Mouse (Mus musculus) midbrain, embryonic 12.5 days (tissue): ENCODE results near the gene Efcab12. TPM values are rescaled to one million over a fixed set of nuclear protein-coding genes. Genes with fewer than 3 reads are reported as not detected.

Source experiments
- ATAC-seq: fragments of 200-750 bp; cut with Nextera tagmentation; 2 replicates; pipeline ENCODE4 v1.8.0; 2017; ENCODE audit warnings: low read depth, moderate TSS enrichment, moderate library complexity; ENCODE audit not compliant: low FRiP score
- H3K27ac ChIP-seq: fragments of 300-500 bp; sonication (generic); replicated peaks from 2 replicates; pipeline ENCODE4 v1.5.1; 2016; ENCODE audit warnings: mild to moderate bottlenecking
- H3K27me3 ChIP-seq: fragments of 300-500 bp; sonication (generic); 2 replicates; pipeline ENCODE4 v1.6.1; 2016; ENCODE audit warnings: mild to moderate bottlenecking
- H3K36me3 ChIP-seq: fragments of 300-500 bp; sonication (generic); 2 replicates; pipeline ENCODE4 v1.6.1; 2016
- H3K4me1 ChIP-seq: fragments of 300-500 bp; sonication (generic); 2 replicates; pipeline ENCODE4 v1.6.1; 2016
- H3K4me2 ChIP-seq: fragments of 300-500 bp; sonication (generic); replicated peaks from 2 replicates; pipeline ENCODE4 v1.6.1; 2016; ENCODE audit warnings: mild to moderate bottlenecking, moderate library complexity
- H3K4me3 ChIP-seq: fragments of 300-500 bp; sonication (generic); 2 replicates; pipeline ENCODE4 v1.5.1; 2016; ENCODE audit warnings: mild to moderate bottlenecking
- H3K9ac ChIP-seq: fragments of 300-500 bp; sonication (generic); replicated peaks from 2 replicates; pipeline ENCODE4 v1.6.1; 2016; ENCODE audit warnings: mild to moderate bottlenecking, moderate library complexity
- H3K9me3 ChIP-seq: fragments of 300-500 bp; sonication (generic); 2 replicates; pipeline ENCODE4 v1.6.1; 2016; ENCODE audit warnings: mild to moderate bottlenecking
- WGBS: fragments of 180-500 bp; shearing (Covaris S2); methylation state at CpG from one replicate; pipeline ENCODE4 v1.1.7; 2016; 5-methylcytosine and 5-hydroxymethylcytosine counted together
- polyA plus RNA-seq: library from polyadenylated mRNA; unstranded; fragments of >200 nt; fragmentation: Nextera tagmentation; extraction: Ambion mirVana; gene quantifications from 2 replicates; pipeline ENCODE4 v1.2.1, GENCODE M21; 2016

Gene Efcab12
- polyA plus RNA-seq, 1 experiment from 2014 or later, result 2.1 TPM

DNA sequence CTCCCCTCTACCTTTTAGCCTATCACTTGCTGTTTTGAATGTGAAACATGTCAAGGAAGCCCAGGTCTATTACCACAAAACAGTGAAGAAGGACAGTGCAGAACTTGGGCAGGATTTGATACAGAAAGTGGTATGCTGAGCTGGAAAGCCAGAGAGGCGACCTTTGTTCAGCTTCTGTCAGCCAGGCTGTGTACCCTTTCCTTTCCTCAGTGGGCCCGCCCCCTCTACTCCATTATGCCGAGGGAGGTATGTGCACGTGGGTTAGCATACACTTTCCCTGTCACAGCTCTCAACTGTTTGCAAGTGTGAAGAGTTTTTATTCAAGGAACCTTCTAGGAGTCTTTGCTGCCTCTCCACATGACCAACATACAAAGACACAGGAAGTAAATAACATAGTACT, 21.0 kb upstream of the Efcab12 start:
- ATAC-seq, result no peak
- Histone ChIP-seq H3K4me3 (no peak overlapping the region), H3K27ac (no peak overlapping the region), H3K4me1 (peaks cover 5% of the 10 kb centered on the region; the same call in 1 of the 2 replicates), H3K27me3 (no peaks in the 10 kb centered on the region), H3K36me3 (0 out of 2 replicates have a peak, but pooled peaks cover 3% of the 10 kb centered on the region), H3K4me2 (no peak overlapping the region), H3K9ac (no peak overlapping the region), H3K9me3 (no peaks in the 10 kb centered on the region)
- whole genome bisulfite sequencing, result 63% methylated on average over 4 of the region's 4 CpGs

DNA sequence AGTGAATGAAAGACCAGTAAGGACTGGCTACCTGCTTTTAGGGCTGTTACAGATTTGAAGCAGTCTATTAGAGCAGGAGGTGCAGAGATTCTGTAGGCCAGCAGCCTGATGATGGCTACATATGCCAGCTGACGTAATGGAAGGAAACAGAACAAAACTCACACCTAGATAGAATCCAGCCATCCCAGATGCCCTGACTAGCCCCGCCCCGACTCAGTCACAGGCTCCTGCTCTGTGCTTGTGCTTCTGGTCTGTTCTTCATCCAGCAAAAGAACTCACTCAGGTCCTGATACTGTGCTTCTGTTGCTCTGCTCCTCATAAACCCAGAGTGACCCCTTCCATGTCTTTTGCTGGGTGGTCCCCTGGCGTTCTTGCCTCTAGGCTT, 18.1 kb upstream of the Efcab12 start:
- Histone ChIP-seq H3K27ac (no peak overlapping the region), H3K27me3 (no peaks in the 10 kb centered on the region), H3K4me3 (no peak overlapping the region), H3K4me1 (peaks cover 20% of the 10 kb centered on the region), H3K9ac (no peak overlapping the region), H3K9me3 (no peaks in the 10 kb centered on the region), H3K36me3 (no peaks in the 10 kb centered on the region), H3K4me2 (no peak overlapping the region)
- WGBS, result 87% methylated on average over 4 of the region's 4 CpGs
- no peak for ATAC-seq

DNA sequence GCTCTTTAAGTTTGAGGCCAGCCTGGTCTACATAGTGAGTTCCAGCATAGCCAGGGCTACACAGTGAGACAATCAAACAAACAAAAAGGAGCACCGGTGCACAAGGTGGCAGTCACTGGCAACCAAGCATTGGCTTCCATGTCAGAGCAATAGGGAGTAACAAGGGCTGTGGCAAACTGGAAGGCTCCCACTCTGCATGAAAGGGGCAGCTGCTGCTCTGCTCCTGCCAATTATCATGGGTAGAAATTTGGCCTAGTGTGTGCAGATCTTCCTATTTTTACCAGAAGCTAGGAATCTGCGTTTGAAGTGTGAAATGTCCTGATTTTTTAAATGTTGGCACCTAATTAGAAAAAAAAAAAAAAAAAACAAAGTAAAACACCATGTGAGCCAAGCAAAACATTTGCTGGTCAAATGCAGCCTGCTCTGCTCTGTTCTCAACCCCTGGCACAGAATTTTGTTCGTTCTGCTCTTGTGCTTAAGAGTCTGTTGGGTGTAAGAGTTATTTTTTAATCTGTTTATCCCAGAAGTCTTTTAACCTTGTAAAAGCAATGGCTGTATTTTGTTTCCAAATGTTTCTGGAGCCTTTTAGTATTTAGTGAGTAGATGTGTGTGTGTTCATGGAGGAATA, 17.6 kb upstream of the Efcab12 start:
- no peaks in the 10 kb centered on the region for H3K27me3 ChIP-seq
- no peak for ATAC-seq
- no peaks in the 10 kb centered on the region for H3K9me3 ChIP-seq
- no peak overlapping the region for H3K27ac ChIP-seq
- H3K9ac ChIP-seq, result no peak overlapping the region
- 86% methylated on average over 3 of the region's 3 CpGs for WGBS
- H3K4me1 ChIP-seq, result peaks cover 21% of the 10 kb centered on the region
- no peak overlapping the region for H3K4me3 ChIP-seq
- H3K4me2 ChIP-seq, result no peak overlapping the region
- no peaks in the 10 kb centered on the region for H3K36me3 ChIP-seq

DNA sequence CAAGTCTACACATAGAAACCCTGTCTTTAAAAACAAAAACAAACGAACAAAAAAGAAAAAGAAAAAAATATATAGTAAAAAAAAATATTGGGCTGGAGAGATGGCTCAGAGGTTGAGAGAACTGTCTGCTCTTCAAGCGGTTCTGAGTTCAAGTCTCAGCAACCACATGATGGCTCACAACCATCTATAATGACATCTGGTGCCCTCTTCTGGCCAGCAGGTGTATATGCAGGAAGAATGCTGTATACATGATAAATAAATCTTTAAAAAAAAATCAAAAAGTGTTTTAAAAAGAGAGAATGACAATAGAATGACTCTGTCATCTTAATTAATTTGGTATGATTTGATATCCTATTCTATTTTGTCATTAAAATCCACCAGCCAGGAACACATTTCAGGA, 16.2 kb upstream of the Efcab12 start:
- no peaks in the 10 kb centered on the region for H3K27me3 ChIP-seq
- H3K4me1 ChIP-seq, result peaks cover 21% of the 10 kb centered on the region
- H3K36me3 ChIP-seq, result 0 out of 2 replicates have a peak, but pooled peaks cover 4% of the 10 kb centered on the region
- WGBS, result 68% methylated on average over 2 of the region's 2 CpGs
- no peaks in the 10 kb centered on the region for H3K9me3 ChIP-seq
- ATAC-seq, result no peak
- H3K4me2 ChIP-seq, result no peak overlapping the region
- no peak overlapping the region for H3K9ac ChIP-seq
- no peak overlapping the region for H3K4me3 ChIP-seq
- no peak overlapping the region for H3K27ac ChIP-seq

DNA sequence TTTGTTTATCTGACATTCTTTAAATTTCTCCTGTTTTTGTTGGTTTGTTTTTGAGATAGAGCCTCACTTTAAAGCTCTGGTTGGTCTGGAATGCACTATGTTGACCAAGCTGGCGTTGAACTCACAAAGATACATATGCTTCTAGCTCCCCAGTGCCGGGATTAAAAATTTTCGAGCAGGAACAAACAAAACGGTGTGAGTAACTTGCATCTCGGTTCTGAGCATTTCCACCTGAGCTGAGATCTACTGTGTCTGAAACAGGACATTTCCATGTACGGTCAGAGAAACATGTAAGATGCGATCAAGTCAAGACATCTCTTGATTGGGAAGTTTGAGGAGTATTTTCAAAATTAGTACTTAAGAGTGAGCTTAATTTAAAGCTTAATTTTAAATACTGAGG, 15.8 kb upstream of the Efcab12 start:
- peak overlapping the region; percentile 54 for H3K4me2 ChIP-seq

DNA sequence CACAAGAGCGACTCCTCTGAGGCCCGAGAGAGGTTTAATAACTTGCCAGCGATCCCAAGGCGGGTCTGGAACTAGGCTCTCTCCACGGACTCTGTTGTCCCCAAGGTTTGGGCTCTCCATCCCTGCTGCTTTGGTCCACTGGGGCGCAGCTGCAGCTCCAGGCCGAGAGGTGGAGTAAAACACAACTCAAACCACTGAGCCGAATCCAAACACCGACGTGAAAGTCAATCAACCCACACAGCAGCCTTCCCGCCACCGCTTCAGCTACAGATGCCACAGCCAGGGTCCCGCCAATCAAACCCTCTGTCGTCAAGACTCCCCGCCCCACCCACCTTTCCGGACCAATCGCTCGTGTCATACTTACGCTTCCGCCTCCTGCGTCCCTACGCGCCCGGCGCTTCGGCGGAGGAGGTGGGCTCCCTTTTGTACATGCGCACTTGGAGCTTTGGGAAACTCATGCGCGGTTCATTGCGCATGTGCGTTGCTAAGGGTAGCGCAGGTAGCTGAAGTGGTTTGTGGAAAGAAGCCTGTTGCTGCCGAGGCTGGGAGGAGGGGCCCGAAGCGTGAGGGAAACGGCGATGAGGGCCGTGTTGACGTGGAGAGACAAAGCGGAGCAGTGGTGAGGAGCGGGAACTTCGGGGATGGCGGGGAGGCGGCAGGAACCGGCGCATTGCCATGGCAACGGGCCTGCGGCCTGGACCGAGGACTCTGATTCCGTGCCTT, 15.0 kb upstream of the Efcab12 start, which contains the start of the genes Mbd4 and Ift122:
Mbd4 (minus strand) TSS at position 281 of the 723 bp plus-strand sequence.
Ift122 (plus strand) TSS at position 380 of the 723 bp plus-strand sequence.
- Histone ChIP-seq H3K4me3 (peak within 1 kb of the TSS; percentile 50), H3K36me3 (peaks cover 15% of the 10 kb centered on the region), H3K4me1 (peaks cover 21% of the 10 kb centered on the region), H3K27me3 (no peaks in the 10 kb centered on the region), H3K9ac (peak within 1 kb of the TSS; percentile 69), H3K9me3 (no peaks in the 10 kb centered on the region), H3K27ac (peak within 1 kb of the TSS; percentile 86), H3K4me2 (peak within 1 kb of the TSS; percentile 73)
- peak; percentile 98 for ATAC-seq
- under 1% methylated on average over 51 of the region's 51 CpGs for WGBS

More for the DNA sequence above, 15.8 kb upstream of the Efcab12 start:
- no peaks in the 10 kb centered on the region for H3K27me3 ChIP-seq
- peak overlapping the region; percentile 86 for H3K27ac ChIP-seq
- H3K9me3 ChIP-seq, result no peaks in the 10 kb centered on the region
- H3K9ac ChIP-seq, result peak overlapping the region; percentile 68
- H3K4me3 ChIP-seq, result peak overlapping the region; percentile 50
- H3K36me3 ChIP-seq, result peaks cover 8% of the 10 kb centered on the region
- 44% methylated on average over 7 of the region's 7 CpGs for WGBS
- ATAC-seq, result 0 out of 2 replicates have a peak, but pooled peaks have one; percentile 0
- peaks cover 21% of the 10 kb centered on the region for H3K4me1 ChIP-seq

DNA sequence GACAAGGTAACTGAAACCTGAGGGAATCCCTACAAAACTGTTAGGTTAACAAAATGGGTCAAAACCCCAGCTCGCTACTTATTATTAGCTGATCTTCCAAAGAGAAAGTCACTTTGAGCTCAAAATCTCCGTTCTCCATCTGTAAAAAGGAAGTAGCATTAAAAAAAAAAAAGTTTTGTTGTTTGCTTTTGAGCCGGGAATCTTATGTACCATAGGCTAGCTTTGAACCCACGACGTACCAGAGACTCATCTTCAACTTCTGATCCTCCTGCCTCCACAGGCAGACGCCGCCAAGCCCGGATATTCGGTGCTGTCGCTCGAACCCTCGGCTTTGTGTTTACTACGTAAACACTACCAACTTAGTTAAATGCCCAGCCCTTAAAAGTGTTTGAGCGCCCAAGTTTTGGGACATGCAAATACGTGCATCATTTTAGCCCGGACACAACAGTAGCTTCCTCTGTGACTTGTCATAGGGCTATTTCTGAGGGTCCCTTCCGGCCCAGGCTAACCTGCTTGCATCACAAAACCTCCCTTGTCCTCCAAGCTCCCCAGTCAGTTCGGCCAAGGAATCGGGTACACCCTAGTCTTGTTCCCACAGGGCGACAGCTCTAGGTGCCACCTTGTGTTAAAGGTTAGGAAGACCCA, 14.4 kb upstream of the Efcab12 start:
- Histone ChIP-seq H3K4me3 (peak overlapping the region; percentile 50), H3K9me3 (no peaks in the 10 kb centered on the region), H3K4me1 (peaks cover 21% of the 10 kb centered on the region), H3K36me3 (peaks cover 19% of the 10 kb centered on the region), H3K9ac (peak overlapping the region; percentile 69), H3K4me2 (peak overlapping the region; percentile 73), H3K27ac (peak overlapping the region; percentile 75), H3K27me3 (no peaks in the 10 kb centered on the region)
- WGBS, result 4% methylated on average over 20 of the region's 20 CpGs
- no peak for ATAC-seq

DNA sequence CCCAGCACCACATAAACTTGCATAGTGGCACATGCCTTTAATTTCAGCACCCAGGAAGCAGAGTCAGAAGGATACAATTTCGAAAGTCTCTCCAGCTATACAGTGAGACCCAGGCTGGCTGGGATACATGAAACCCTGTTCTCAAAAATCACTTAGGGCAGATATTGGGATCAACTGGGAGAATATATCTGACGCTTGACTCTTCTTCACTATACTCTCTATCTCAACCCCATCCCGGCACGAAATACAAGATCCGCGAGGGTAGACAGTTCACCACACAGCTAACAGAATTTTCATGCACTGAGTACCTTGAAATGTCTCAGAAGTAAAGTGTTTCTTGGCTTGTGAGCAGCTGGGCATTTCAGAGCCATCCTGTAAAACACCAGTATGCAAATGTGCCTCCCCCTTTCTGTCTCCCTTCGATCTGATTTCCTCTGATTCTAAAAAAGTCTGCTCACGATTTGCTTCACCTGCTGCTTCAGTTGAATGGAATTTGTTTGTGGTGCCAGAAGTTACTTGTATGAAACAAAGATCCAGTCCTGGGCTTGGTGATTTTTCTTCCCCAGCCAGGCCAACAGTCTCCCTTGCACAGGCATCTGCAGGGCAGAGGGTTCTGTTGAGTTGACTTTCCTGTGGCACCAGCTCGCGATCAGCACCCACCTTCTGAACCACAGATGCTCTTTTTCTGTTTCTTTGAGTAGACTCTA, 10.5 kb upstream of the Efcab12 start:
- Histone ChIP-seq H3K4me2 (no peak overlapping the region), H3K27me3 (no peaks in the 10 kb centered on the region), H3K9me3 (no peaks in the 10 kb centered on the region), H3K4me3 (no peak overlapping the region), H3K9ac (no peak overlapping the region), H3K36me3 (peaks cover 29% of the 10 kb centered on the region), H3K4me1 (peaks cover 16% of the 10 kb centered on the region), H3K27ac (no peak overlapping the region)
- ATAC-seq, result no peak
- WGBS, result 97% methylated on average over 10 of the region's 10 CpGs

DNA sequence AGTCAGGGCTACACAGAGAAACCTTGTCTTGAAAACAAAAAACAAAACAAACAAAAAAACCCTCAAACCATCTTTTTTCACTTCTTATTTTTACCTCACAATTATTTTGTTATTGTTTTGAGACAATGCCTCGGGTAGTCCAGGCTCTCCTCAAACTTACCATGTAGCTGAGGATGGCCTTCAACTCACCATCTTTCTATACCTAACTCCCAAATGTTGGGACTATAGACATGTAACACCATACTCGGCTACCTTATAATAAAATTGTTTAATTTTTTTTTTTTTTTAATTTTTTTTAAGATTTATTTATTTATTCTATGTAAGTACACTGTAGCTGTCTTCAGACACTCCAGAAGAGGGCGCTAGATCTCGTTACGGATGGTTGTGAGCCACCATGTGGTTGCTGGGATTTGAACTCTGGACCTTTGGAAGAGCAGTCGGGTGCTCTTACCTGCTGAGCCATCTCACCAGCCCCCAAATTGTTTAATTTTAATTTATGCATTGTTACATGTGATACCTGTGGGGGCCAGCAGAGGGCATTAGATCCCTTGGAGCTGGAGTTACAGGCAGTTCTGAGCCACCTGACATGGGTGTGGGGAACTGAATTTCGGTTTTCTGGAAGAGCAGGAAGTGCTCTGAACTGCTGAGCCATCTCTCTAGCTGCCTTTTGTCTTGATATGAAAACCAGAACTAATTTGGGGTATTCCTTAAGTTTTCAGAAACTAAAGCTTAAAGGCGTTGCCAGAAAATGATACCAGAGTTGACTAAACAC, 8.6 kb upstream of the Efcab12 start:
- H3K27me3 ChIP-seq, result no peaks in the 10 kb centered on the region
- H3K9me3 ChIP-seq, result no peaks in the 10 kb centered on the region
- H3K27ac ChIP-seq, result no peak overlapping the region
- peaks cover 6% of the 10 kb centered on the region for H3K4me1 ChIP-seq
- no peak overlapping the region for H3K4me3 ChIP-seq
- peaks cover 46% of the 10 kb centered on the region for H3K36me3 ChIP-seq
- H3K9ac ChIP-seq, result no peak overlapping the region
- no peak overlapping the region for H3K4me2 ChIP-seq
- ATAC-seq, result no peak; the same call in 1 of the 2 replicates
- 44% methylated on average over 8 of the region's 8 CpGs for WGBS

DNA sequence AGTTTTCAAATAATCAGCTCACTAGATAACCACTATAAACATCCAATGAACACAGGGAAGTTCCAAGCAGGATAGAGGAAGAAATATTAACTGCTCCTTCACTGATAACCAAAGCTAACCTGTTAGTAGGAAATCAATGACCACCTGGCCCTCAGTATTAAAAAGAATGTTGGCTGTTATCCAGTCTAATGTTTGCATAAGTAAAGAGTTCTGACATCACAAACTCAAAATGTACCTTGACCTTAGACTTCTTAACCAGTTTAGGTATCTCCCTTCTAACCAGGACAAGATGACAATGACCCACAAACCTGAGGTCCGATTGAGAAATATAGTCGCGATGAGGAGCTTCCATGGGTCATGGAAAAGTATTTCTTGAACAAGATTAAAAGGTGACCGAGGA, 6.8 kb upstream of the Efcab12 start:
- Histone ChIP-seq H3K9me3 (no peaks in the 10 kb centered on the region), H3K4me3 (no peak overlapping the region), H3K9ac (no peak overlapping the region), H3K4me2 (no peak overlapping the region), H3K36me3 (peaks cover 46% of the 10 kb centered on the region), H3K27ac (no peak overlapping the region), H3K27me3 (no peaks in the 10 kb centered on the region), H3K4me1 (no peaks in the 10 kb centered on the region)
- WGBS, result 94% methylated on average over 4 of the region's 4 CpGs
- no peak for ATAC-seq

DNA sequence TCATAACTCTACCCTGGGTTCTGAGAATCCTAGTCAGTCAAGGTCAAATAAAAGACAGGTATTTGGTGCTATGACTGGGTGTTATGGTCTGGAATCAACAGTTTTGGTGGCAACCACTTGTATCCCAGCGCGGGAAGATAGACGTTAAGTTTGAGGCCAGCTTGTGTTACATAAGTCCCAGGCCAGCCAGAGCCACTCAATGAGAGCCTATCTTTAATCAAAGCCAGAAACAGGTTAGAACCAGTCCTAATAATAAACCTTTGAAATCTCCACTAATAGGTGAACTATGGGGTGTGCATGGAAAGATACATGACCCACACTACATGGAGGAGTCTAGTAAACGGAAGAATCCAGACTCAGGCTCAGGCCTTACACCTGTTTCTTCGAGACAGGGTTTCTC, 533 bp upstream of the Efcab12 start:
- Histone ChIP-seq H3K4me1 (peaks cover 15% of the 10 kb centered on the region; the same call in 1 of the 2 replicates), H3K27me3 (no peaks in the 10 kb centered on the region), H3K9me3 (no peaks in the 10 kb centered on the region), H3K4me3 (peak overlapping the region; percentile 41), H3K4me2 (peak overlapping the region; percentile 69), H3K9ac (no peak overlapping the region), H3K27ac (no peak overlapping the region), H3K36me3 (peaks cover 21% of the 10 kb centered on the region)
- peak; percentile 34 for ATAC-seq
- 68% methylated on average over 5 of the region's 5 CpGs for WGBS
